ENCODE assay signal across 12 mouse cellular contexts in genomic region chr1:133658878-133659277, GRCm38 (mm10). TPM values are rescaled to one million over a fixed set of nuclear protein-coding genes. Genes with fewer than 3 reads are reported as not detected.
DNase-seq lines count a peak whose midpoint lies in the region; ATAC-seq and TF ChIP-seq lines count a peak whose summit lies in the region.
"Had no signal": no experiment of that assay in that cellular context is flagged by ENCODE, and none has a peak within 500 bp of the region (broad histone marks: within the 10 kb centered on the region; RNA-seq: fewer than 3 reads in every experiment).

No protein-coding gene starts in this region.

- TF ChIP-seq POLR2A in embryonic fibroblast, embryonic 13.5 days (IDR thresholded peaks at IDR 0.05; ENCODE audit: low read depth, low read length) = no peak

- peaks cover 64% of the 10 kb centered on the region for H3K4me1 ChIP-seq in heart, embryonic 13.5 days
- H3K4me1 ChIP-seq in lung, embryonic 14.5 days (ENCODE audit: insufficient read depth) = peaks cover 25% of the 10 kb centered on the region
- peaks cover 5% of the 10 kb centered on the region for H3K4me1 ChIP-seq in embryonic fibroblast, embryonic 13.5 days (ENCODE audit: control insufficient read depth, insufficient read depth, low read length)
- peaks cover 48% of the 10 kb centered on the region for H3K4me1 ChIP-seq in neural tube, embryonic 15.5 days

- H3K9me3 ChIP-seq in heart, embryonic 13.5 days = no peaks in the 10 kb centered on the region
- no peaks in the 10 kb centered on the region for H3K9me3 ChIP-seq in lung, embryonic 14.5 days (ENCODE audit: low read depth, low read length)
- no peaks in the 10 kb centered on the region for H3K9me3 ChIP-seq in neural tube, embryonic 15.5 days (replicated peaks)
- H3K9me3 ChIP-seq: liver, embryonic 12.5 days had no signal

- ATAC-seq in heart, embryonic 13.5 days (ENCODE audit: extremely low read depth, insufficient number of reproducible peaks, low FRiP score, low TSS enrichment) = no peak
- ATAC-seq in lung, embryonic 14.5 days (ENCODE audit: insufficient read depth) = no peak
- ATAC-seq in neural tube, embryonic 15.5 days (ENCODE audit: low FRiP score) = no peak
- ATAC-seq: forebrain, embryonic 16.5 days; liver, embryonic 12.5 days had no signal

- 0 out of 2 replicates have a peak overlapping the region, but pooled peaks have one; percentile 35 for H3K9ac ChIP-seq in heart, embryonic 13.5 days
- no peak overlapping the region for H3K9ac ChIP-seq in lung, embryonic 14.5 days
- no peak overlapping the region for H3K9ac ChIP-seq in neural tube, embryonic 15.5 days (replicated peaks)
- H3K9ac ChIP-seq: liver, embryonic 12.5 days had no signal

- intact Hi-C loops in heart, postnatal 25 days (cut with DNase I) = no loop called here

- 87% methylated on average over 3 of the region's 3 CpGs for WGBS in heart, embryonic 13.5 days
- WGBS in lung, embryonic 14.5 days = 72% methylated on average over 3 of the region's 3 CpGs
- WGBS in neural tube, embryonic 15.5 days = 81% methylated on average over 3 of the region's 3 CpGs

- peak overlapping the region; percentile 94 for H3K4me2 ChIP-seq in heart, embryonic 13.5 days
- peak overlapping the region; percentile 94 for H3K4me2 ChIP-seq in lung, embryonic 14.5 days
- peak overlapping the region; percentile 86 for H3K4me2 ChIP-seq in neural tube, embryonic 15.5 days

- no peaks in the 10 kb centered on the region for H3K27me3 ChIP-seq in heart, embryonic 13.5 days (replicated peaks)
- no peaks in the 10 kb centered on the region for H3K27me3 ChIP-seq in lung, embryonic 14.5 days (ENCODE audit: insufficient read depth, low read length)
- H3K27me3 ChIP-seq in neural tube, embryonic 15.5 days (replicated peaks) = no peaks in the 10 kb centered on the region
- H3K27me3 ChIP-seq: liver, embryonic 12.5 days had no signal

- H3K36me3 ChIP-seq in heart, embryonic 13.5 days = peaks cover 47% of the 10 kb centered on the region
- peaks cover 40% of the 10 kb centered on the region for H3K36me3 ChIP-seq in lung, embryonic 14.5 days (ENCODE audit: insufficient read depth)
- peaks cover 9% of the 10 kb centered on the region for H3K36me3 ChIP-seq in neural tube, embryonic 15.5 days

- no peak for DNase-seq in heart, postnatal 25 days (ENCODE audit: low spot score)
- peak; percentile 16 for DNase-seq in lung, embryonic 14.5 days
- DNase-seq in lung, adult 18-20 months = no peak
- no peak for DNase-seq in yolk sac, embryonic 10.5 days (ENCODE audit: low spot score)
- DNase-seq: embryo, embryonic 11 days; kidney, adult 18-20 months; layer of hippocampus, adult 9-11 months had no signal

- peak overlapping the region; percentile 78 for H3K4me3 ChIP-seq in heart, embryonic 13.5 days
- H3K4me3 ChIP-seq in lung, embryonic 14.5 days (ENCODE audit: low read depth, low read length) = no peak overlapping the region
- H3K4me3 ChIP-seq in embryonic fibroblast, embryonic 13.5 days (ENCODE audit: insufficient read depth, low read length) = 0 out of 2 replicates have a peak overlapping the region, but pooled peaks have one; percentile 9
- H3K4me3 ChIP-seq in neural tube, embryonic 15.5 days (replicated peaks) = no peak overlapping the region

- TF ChIP-seq CTCF in lung, embryonic 14.5 days (IDR thresholded peaks at IDR 0.05; ENCODE audit: low read depth) = no peak
- no peak for TF ChIP-seq CTCF in embryonic fibroblast, embryonic 13.5 days (IDR thresholded peaks at IDR 0.05; ENCODE audit: borderline replicate concordance, insufficient read depth, low read length)

- H3K27ac ChIP-seq in heart, embryonic 13.5 days (replicated peaks) = no peak overlapping the region
- no peak overlapping the region for H3K27ac ChIP-seq in lung, embryonic 14.5 days (ENCODE audit: low read depth)
- H3K27ac ChIP-seq in embryonic fibroblast, embryonic 13.5 days (ENCODE audit: insufficient read depth, low read length) = no peak overlapping the region
- no peak overlapping the region for H3K27ac ChIP-seq in neural tube, embryonic 15.5 days (replicated peaks)
- H3K27ac ChIP-seq: liver, embryonic 12.5 days had no signal

RNA-seq across cellular contexts. Expression of gene Zbed6, which starts 1.8 kb away (rescaled TPM):
- polyA plus RNA-seq in heart, embryonic 13.5 days (2015; fragmentation: Nextera tagmentation; extraction: Ambion mirVana) = not detected in 2 replicates
- total RNA-seq in heart, postnatal 25 days (2021) = 1 to 10 TPM; 5.7 to 8.3 TPM
- polyA plus RNA-seq in lung, embryonic 14.5 days (2014; fragmentation: Nextera tagmentation; extraction: Ambion mirVana) = not detected in 2 replicates
- polyA plus RNA-seq in embryonic fibroblast, embryonic 13.5 days (2011; ENCODE audit: insufficient read length, low read depth, missing spikeins) = 44.0 and 51.3 TPM in 2 replicates
- polyA plus RNA-seq in neural tube, embryonic 15.5 days (2015; fragmentation: Nextera tagmentation; extraction: Ambion mirVana) = not detected in 2 replicates
- polyA plus RNA-seq: forebrain, embryonic 16.5 days; liver, embryonic 12.5 days had no signal

RNA-seq across cellular contexts. Expression of gene Gm38394, which starts 2.2 kb away (rescaled TPM):
- polyA plus RNA-seq in heart, embryonic 13.5 days (2015; fragmentation: Nextera tagmentation; extraction: Ambion mirVana) = 3.0 and 3.2 TPM in 2 replicates
- total RNA-seq in heart, postnatal 25 days (2021) = 10 to 100 TPM; 15.7 to 15.9 TPM
- 11.9 and 12.2 TPM in 2 replicates for polyA plus RNA-seq in lung, embryonic 14.5 days (2014; fragmentation: Nextera tagmentation; extraction: Ambion mirVana)
- 44.7 and 45.7 TPM in 2 replicates for polyA plus RNA-seq in embryonic fibroblast, embryonic 13.5 days (2011; ENCODE audit: insufficient read length, low read depth, missing spikeins)
- polyA plus RNA-seq in neural tube, embryonic 15.5 days (2015; fragmentation: Nextera tagmentation; extraction: Ambion mirVana) = 2.7 and 2.8 TPM in 2 replicates

RNA-seq across cellular contexts. Expression of gene Lax1, which starts 31.0 kb away (rescaled TPM):
- polyA plus RNA-seq in heart, embryonic 13.5 days (2015; fragmentation: Nextera tagmentation; extraction: Ambion mirVana) = 0.24 and 0.39 TPM in 2 replicates
- total RNA-seq in heart, postnatal 25 days (2021) = under 1 TPM in 1 of 2 experiments, not detected in 1; 0.36 TPM
- 0.18 and 0.25 TPM in 2 replicates for polyA plus RNA-seq in lung, embryonic 14.5 days (2014; fragmentation: Nextera tagmentation; extraction: Ambion mirVana)
- polyA plus RNA-seq in embryonic fibroblast, embryonic 13.5 days (2011; ENCODE audit: insufficient read length, low read depth, missing spikeins) = 0.61 TPM in 1 of 2 replicates, not detected in the other
- polyA plus RNA-seq in neural tube, embryonic 15.5 days (2015; fragmentation: Nextera tagmentation; extraction: Ambion mirVana) = 0.26 and 2.5 TPM in 2 replicates
- polyA plus RNA-seq: forebrain, embryonic 16.5 days had no signal

RNA-seq across cellular contexts. Expression of gene Snrpe, which starts 48.8 kb away (rescaled TPM):
- 454 and 519 TPM in 2 replicates for polyA plus RNA-seq in heart, embryonic 13.5 days (2015; fragmentation: Nextera tagmentation; extraction: Ambion mirVana)
- total RNA-seq in heart, postnatal 25 days (2021) = 10 to 100 TPM; 69.7 to 75.6 TPM
- polyA plus RNA-seq in lung, embryonic 14.5 days (2014; fragmentation: Nextera tagmentation; extraction: Ambion mirVana) = 817 and 867 TPM in 2 replicates
- 236 and 249 TPM in 2 replicates for polyA plus RNA-seq in embryonic fibroblast, embryonic 13.5 days (2011; ENCODE audit: insufficient read length, low read depth, missing spikeins)
- polyA plus RNA-seq in neural tube, embryonic 15.5 days (2015; fragmentation: Nextera tagmentation; extraction: Ambion mirVana) = 412 and 440 TPM in 2 replicates

Comparison
In these comparisons a context has a peak if more than half of its experiments do, and no peak if none do; other contexts are left out.
1. H3K4me3 ChIP-seq: peak in heart, embryonic 13.5 days (single experiment) and embryonic fibroblast, embryonic 13.5 days (single experiment); none in lung, embryonic 14.5 days (single experiment) and neural tube, embryonic 15.5 days (single experiment).
2. RNA of gene Zbed6, which starts 1.8 kb away (polyA plus RNA-seq): 44.0 to 51.3 TPM in embryonic fibroblast, embryonic 13.5 days; not detected in heart, embryonic 13.5 days, not detected in lung, embryonic 14.5 days and not detected in neural tube, embryonic 15.5 days; every median in the first group is over 10 times any median in the second.
3. Peak in every context shown above with its lines, with median percentiles within 50 percentile points of each other: H3K4me2 ChIP-seq.